ENCODE assay signal across 19 mouse cellular contexts in genomic region chr11:34158916-34159315, GRCm38 (mm10). TPM values are rescaled to one million over a fixed set of nuclear protein-coding genes. Genes with fewer than 3 reads are reported as not detected.
"Had no signal": no experiment of that assay in that cellular context is flagged by ENCODE, and none has a peak within 500 bp of the region (broad histone marks: within the 10 kb centered on the region; RNA-seq: fewer than 3 reads in every experiment).

No protein-coding gene starts in this region.

- H3K4me3 ChIP-seq: limb, embryonic 10.5 days; liver, embryonic 15.5 days; midbrain, embryonic 13.5 days had no signal

- H3K36me3 ChIP-seq: limb, embryonic 10.5 days; liver, embryonic 15.5 days; midbrain, embryonic 13.5 days had no signal

- H3K27ac ChIP-seq: hindbrain, postnatal 0 days; limb, embryonic 10.5 days; liver, embryonic 15.5 days; midbrain, embryonic 13.5 days; stomach, postnatal 0 days had no signal

- H3K4me2 ChIP-seq: liver, embryonic 11.5 days; liver, embryonic 15.5 days; midbrain, embryonic 13.5 days had no signal

- H3K9ac ChIP-seq: liver, embryonic 15.5 days; midbrain, embryonic 13.5 days had no signal

- ATAC-seq: hindbrain, postnatal 0 days; lung, postnatal 0 days; midbrain, embryonic 13.5 days had no signal

- DNase-seq: lung, adult 2 months; lung, postnatal 36 days; thymus, postnatal 36 days had no signal

- H3K4me1 ChIP-seq: limb, embryonic 10.5 days; liver, embryonic 15.5 days; midbrain, embryonic 13.5 days had no signal

- H3K9me3 ChIP-seq: limb, embryonic 10.5 days; liver, embryonic 15.5 days; midbrain, embryonic 13.5 days had no signal

- H3K27me3 ChIP-seq: liver, embryonic 15.5 days; midbrain, embryonic 13.5 days had no signal

RNA-seq across cellular contexts. Expression of gene Foxi1, which starts 49.0 kb away (rescaled TPM):
- total RNA-seq: hindbrain, postnatal 0 days; layer of hippocampus, adult 8-10 months; layer of hippocampus, postnatal 14 days; left cerebral cortex, postnatal 10 days; megakaryocyte progenitor cell, adult 5-6 weeks had no signal
- polyA plus RNA-seq: hindbrain, postnatal 0 days; intestine, embryonic 14.5 days; large intestine, adult 2 months; limb, embryonic 10.5 days; limb, embryonic 14.5 days; liver, embryonic 11.5 days; liver, embryonic 15.5 days; lung, postnatal 0 days; midbrain, embryonic 13.5 days; midbrain, postnatal 0 days; neural tube, embryonic 14.5 days; stomach, postnatal 0 days had no signal
